Mouse (Mus musculus) left cerebral cortex, adult 9 months (tissue): ENCODE results near the gene Fndc3a.
A peak's percentile ranks its signal among the peaks of the same experiment; 100 is the strongest.

ENCODE experiments used
- DNase-seq, 2 experiments: peaks; one replicate each; pipeline ENCODE4 v3.0.0; 2022; ENCODE audit warnings: low spot score in 2 of 2

The Fndc3a gene

DNA sequence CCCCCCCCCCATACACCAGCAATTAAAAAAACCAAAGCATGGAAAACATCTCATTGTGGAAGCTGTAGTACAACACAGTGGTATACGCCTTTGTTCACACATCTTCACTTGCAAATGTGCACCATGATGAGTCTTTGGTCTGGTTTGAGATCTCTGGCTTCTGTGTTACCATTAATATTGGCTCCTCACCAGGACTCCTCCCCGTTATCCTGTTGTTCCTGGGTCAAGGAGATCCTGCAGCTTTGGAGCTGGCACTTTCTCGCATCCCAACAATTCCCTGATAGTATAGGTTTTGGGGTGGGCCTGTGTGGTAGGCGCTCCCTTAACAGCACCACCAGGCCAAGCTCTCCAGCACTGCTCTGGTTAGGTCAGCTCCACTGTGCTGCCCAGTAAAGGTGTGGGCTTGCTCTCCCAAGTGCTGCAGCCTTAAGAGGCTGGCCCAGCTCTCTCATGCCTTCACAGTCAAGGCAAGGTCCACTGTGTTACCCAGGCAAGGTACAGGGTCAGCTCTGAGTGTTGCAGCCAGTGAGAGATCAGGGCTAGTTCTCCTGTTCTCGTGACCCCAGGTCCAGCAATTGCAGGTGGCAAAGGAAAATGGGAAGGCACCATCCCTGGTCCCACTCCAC lies 173.3 kb downstream of the Fndc3a start:
- no peak for DNase-seq

DNA sequence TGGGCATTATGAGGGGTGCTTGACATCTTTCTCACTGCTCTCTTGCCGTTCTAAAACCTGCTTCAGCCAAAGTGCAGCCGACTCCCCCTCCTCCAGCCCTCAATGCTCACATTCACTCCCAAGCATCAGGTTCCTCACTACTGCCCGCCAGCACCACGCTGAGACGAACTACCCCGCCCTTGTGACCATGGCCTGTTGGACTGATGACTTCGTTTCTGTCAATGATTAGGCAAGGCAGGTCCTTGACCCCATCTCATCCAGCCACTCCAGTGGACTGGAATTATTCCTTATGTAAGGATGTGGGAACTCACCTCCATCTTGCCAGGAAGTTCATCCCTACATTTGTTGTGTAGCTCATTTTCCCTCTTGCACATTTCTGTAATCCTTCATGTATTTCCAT lies 175.9 kb downstream of the Fndc3a start:
- DNase-seq = no peak

DNA sequence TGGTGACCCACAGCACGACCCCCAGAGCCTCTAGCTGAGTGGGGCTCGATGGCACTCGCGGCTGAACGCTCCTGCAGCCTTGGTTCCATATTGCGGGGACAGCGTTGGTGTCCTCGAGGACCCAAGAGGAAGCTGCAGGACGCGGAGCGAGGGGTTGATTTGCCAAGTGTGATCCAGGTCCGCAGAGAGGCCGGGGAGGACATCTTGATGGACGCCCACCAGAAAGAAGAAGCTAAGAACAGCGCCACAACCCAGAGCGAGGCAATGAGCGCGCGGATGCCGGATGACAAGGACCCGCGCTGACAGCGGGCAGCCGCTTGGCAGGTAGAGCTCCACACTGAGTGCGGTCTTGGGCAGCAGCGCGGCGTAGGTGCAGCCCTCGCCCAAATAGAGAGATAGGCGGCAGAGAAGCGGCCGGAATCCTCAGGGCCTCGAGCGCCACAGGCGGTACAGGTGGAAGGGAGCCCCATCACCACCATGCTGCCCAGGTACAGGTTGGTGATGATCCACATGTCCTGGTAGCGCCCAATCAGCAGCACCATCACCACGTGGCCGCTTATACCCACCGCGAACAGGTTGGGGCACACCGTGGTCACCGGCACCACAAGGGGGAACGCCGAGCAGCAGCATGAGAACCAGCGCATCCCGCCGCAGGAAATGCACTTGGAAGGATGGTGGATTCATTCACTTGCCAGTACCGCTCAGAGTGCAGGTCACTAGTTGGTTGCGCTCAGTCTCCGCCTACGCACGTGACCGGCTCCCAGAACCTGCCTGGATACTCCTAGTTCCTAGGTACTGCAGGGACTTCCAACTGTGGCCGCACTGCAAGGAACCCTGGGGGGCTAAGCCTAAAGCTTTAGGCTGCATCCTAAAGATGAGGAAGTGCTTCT lies 177.5 kb downstream of the Fndc3a start:
- DNase-seq = no peak

DNA sequence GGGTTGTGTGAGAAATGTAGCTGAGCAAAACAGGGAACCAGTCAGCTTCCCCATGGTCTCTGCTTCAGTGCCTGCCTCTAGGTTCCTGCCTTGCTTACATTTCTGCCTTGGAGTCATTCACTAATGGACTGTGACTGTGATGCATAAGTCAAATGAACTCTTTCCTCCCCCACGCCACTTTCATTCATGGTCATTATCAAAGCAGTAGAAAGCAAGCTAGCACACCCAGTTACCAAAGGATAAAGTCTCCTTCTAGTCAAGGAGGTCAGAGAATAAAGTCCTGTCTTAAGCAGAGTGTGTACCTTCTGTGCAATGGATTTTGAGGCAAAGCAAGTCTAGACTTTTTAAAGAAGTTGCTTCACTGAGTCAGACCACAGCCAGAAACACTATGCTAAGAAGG lies 182.7 kb downstream of the Fndc3a start:
- DNase-seq = no peak

DNA sequence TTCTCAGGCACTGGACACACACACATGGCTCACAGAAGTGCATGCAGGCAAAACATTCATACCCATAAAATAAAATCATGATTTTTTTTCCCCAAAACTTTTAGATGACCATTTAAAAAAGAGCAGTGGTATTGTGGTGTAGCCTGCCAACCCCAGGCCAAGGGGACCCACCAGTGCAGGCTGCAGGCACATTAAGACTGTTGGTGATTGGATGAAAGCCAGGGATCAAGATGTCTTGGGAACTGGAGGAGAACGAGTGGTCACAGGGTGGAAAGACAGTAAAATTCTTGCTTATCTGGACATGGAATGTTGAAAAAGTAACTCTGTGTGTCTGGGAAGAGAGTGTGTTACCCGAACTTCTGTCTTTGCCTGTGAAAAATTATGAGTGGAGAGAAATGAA lies 190.2 kb downstream of the Fndc3a start:
- no peak for DNase-seq

DNA sequence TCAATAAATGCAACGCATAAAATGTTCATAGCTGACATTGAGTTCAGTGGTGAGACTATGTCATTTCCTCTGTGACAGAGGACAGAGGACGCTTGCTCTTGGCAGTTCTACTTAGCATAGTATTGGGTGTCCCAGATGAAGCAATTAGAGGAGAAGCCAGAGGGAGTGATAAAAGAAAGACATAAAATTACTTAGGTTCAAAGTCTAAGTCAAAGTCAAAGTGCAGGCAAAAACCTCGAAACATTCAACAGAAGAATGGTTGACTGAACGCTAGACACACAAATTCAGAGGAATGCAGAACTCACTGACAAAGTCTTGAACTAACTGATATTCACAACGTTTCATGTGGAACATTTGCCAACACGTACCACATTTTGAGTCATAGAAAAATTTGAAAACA lies 191.0 kb downstream of the Fndc3a start:
- no peak for DNase-seq

DNA sequence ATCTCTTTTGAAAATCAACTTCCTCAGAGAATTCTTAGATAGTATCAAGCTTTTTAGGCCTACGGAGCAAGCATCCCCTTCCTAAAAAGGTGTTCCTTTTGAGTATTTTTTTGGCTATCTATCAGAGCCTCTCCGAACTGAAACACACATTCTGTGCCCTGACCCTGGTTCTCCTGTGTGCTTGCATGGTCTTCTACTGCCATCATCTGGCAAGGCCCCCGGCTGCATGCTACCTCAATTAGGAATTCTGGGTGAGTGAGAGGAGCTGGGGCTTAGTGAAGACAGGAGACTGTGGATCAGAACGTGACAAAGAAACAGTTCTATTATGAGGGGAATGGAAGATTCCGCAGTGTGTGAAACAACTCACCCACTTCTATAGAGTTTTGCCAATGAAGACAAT lies 193.4 kb downstream of the Fndc3a start:
- DNase-seq = peak in 1 of 2 experiments; percentile 19

DNA sequence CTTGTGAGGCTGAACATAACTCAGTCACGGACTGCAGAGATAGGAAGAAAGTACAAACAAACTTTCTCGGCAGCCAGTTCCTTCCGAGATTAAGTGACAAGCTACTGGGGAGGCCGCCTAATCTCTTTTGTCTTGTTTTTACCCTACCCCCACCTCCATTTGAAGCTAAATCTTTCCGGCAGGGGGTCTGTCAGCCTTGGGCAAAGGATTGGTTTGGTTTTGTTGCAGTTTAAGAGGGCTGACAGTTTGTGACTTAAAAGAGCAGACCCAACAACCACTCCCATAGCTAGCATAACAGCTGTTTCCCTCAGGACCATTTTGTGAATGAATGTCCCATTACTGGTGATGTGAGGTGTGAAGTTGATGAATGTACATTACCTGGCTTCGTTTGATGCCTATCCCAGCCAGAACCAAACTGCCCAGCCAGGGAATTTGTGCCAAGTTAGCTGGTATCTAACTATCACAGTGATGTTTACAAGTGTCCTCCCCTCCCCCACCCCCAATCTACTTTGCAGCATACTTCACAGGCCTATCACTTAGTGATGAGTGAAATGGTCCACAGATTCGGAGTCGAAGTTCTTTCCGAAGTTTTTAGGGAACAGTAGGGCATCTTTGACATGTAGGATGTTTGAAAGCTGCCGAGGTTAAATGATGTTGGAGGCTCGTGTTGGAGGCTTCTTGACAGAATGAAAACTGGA lies 202.9 kb downstream of the Fndc3a start:
- no peak for DNase-seq

DNA sequence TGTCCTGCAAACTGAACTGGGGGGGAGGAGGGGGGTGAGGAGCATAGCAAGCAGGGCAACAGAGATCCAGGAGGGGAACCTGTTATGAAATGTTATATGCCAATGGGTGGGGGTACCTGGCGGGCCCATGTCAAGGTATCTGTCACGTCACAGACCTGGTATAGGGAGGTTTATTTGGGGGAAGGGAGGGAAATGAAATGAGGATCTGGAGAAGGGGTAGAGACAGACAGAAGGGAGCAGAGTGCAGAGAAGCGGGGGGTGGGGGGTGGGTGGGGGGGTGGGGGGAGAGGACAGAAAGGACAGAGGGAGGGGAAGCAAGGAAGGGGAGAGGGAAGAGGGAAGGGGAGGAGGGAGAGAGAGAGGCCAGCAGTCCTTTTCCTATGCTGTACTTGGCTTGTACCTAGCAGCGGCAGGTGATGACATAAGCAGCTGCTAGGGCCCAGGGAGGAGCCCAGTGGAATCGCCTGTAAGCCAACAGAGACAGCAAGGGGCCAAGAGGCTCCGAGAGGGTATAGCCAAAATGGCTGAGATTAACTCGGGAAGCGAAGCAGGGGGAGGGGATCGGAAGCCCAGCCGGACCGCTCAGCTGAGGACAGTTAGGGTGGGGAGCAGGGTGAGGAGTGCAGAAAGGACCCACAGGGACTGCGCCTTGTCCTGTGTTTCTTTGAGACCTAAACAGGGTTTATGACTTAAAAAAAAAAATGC lies 203.6 kb downstream of the Fndc3a start:
- DNase-seq = no peak

DNA sequence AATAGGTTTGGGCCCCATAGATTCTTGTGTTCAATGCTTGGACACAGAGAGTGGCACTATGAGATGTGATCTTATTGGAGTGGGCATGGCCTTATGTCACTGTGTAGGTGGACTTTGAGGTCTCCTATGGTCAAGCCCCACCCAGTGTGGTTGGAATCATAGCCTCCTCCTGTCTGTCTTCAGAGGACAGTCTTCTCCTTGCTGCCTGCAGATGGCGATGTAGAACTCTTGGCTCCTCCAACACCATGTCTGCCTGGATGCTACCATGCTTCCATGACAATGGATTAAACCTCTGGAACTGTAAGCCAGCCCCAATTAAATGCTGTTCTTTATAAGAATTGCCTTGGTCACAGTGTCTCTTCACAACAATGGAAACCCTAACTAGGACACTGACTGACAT lies 204.8 kb downstream of the Fndc3a start:
- DNase-seq = no peak

DNA sequence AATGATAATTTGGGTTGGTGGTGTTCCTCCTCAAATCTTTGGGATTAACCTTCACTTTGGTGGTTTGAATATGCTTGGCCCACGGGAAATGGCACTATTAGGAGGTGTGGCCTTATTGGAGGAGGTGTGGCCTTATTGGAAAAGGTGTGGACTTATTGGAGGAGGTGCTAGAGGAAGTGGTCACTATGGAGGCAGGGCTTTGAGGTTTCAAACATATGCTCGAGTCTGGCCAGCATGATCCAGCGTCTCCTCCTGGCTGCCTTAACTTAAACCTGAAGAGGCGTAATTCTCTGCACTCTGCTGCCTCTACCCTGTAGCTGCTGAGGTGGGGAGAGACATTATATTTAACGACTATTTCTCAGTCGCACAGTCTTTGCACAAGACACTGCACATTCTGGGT lies 206.6 kb downstream of the Fndc3a start:
- no peak for DNase-seq

DNA sequence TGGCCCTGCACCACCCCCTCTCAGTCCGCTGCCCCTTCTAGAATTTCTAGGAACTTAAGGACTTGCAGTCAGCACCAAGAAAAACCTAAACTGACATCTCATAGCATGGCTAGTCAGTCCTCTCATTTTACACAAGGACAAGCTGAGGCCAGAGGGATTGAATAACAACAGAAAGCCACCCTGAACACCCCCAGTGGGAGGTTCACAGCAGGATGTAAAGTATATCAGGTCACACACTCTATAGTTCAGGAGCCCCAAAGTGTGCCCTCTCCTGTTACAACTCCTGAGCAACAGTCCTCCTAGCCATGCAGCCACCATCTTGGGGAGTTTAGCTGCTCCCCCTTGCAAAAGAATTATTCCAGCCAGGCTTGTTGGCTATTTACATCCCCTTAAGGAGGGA lies 216.0 kb downstream of the Fndc3a start:
- DNase-seq = no peak

DNA sequence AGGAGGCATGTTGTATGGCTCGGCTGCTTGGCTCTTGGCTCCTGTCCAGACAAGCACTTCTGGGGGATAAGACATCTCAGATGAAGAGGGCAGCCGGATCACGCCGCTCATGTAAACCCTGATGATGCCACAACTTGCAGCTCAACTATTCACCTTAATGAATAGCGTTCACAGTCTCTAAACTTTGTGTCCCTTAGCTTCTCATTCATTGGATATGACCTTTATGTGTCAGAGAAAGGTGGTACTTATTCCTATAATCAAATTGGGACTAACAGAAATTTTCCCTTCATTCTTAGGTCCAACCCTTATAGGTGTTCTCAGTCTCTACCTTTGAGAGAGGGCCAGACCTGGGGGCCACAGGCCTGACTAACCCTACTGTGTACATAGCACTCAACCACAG lies 218.1 kb downstream of the Fndc3a start, which contains the start of gene Gm9195:
Gm9195 (minus strand) TSS at position 101 of the 400 bp plus-strand sequence.
- no peak for DNase-seq

DNA sequence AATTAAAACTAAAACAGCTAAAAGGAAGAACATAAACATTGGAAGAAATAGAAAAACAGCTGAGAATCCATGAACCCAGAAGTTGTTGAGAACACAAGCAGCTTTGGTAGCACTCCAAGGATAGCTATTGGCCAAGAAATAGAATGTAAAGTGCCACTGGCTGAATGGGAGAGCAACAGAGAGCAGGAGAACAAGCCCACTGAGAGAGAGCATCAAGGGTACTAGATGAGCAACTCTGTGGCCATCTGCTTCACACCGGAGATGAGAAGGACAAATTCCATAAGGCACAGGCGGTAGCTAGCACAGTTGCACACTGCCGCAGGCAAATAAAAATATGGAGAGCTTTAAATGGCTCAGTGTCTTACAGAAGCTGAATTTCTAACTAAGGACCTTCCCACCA lies 219.4 kb downstream of the Fndc3a start:
- peak in 1 of 2 experiments; percentile 6 for DNase-seq
